Mouse (Mus musculus): ENCODE results near the gene Oosp3.

GRCm38 (mm10) chr19:11690839-11691238 is 6.0 kb upstream of the Oosp3 start, which contains the start of gene Oosp1:
- TF ChIP-seq BHLHE40 (IDR thresholded peaks at IDR 0.05; ENCODE audit: borderline replicate concordance, low read depth, low read length): no peak
- no peak for TF ChIP-seq POLR2A (IDR thresholded peaks at IDR 0.05; ENCODE audit: control insufficient read depth in 1 of 2, insufficient read depth in 1 of 2, low read depth in 1 of 2, low read length in 2 of 2, poor library complexity in 1 of 2)
- no peak for TF ChIP-seq POLR2AphosphoS5 (IDR thresholded peaks at IDR 0.05; ENCODE audit: borderline replicate concordance, low read depth, low read length)
- no peak for TF ChIP-seq MYC (IDR thresholded peaks at IDR 0.05; ENCODE audit: low read depth, low read length)
- no peak for TF ChIP-seq ZC3H11A (IDR thresholded peaks at IDR 0.05; ENCODE audit: low read depth, low read length)
- TF ChIP-seq USF2 (IDR thresholded peaks at IDR 0.05; ENCODE audit: borderline replicate concordance in 1 of 2, insufficient read depth in 1 of 2, low read depth in 1 of 2, low read length in 2 of 2): no peak
- no peak for TF ChIP-seq ELF1 (IDR thresholded peaks at IDR 0.05; ENCODE audit: low read depth, low read length)
- no peak for TF ChIP-seq USF1 (IDR thresholded peaks at IDR 0.05; ENCODE audit: low read depth, low read length)
- TF ChIP-seq RCOR1 (IDR thresholded peaks at IDR 0.05; ENCODE audit: low read depth, low read length): no peak
- no peak for TF ChIP-seq ZNF384 (IDR thresholded peaks at IDR 0.05; ENCODE audit: low read depth, low read length)
- no peak for TF ChIP-seq TAL1 (IDR thresholded peaks at IDR 0.05; ENCODE audit: low read length)
- TF ChIP-seq CTCF (IDR thresholded peaks at IDR 0.05 in 2 of 3, conservative IDR thresholded peaks at IDR 0.05 in 1 of 3; ENCODE audit: control insufficient read depth in 1 of 3, insufficient read depth in 1 of 3, low read depth in 2 of 3, low read length in 3 of 3, poor library complexity in 1 of 3, severe bottlenecking in 1 of 3): no peak
- no peak for TF ChIP-seq UBTF (IDR thresholded peaks at IDR 0.05; ENCODE audit: borderline replicate concordance, insufficient read depth, low read depth, low read length)
- no peak for TF ChIP-seq CHD1 (IDR thresholded peaks at IDR 0.05; ENCODE audit: low read depth, low read length)

All from MEL (cell line).